Mouse (Mus musculus) urinary bladder, postnatal 4 days (tissue): ENCODE data around the gene Wdr18.

ENCODE experiments used
- DNase-seq, 2 experiments: peaks; one replicate each; pipeline ENCODE4 v3.0.0; 2021 to 2022; ENCODE audit warnings: low spot score in 2 of 2

The Wdr18 gene

GRCm38 (mm10) chr10:79927324-79928029 is 32.5 kb upstream of the Wdr18 start:
- DNase-seq, result no peak

- no peak for DNase-seq
These were observed 31.8 kb upstream of the Wdr18 start for GRCm38 (mm10) chr10:79928030-79928694.

GRCm38 (mm10) chr10:79928907-79929701 is 30.8 kb upstream of the Wdr18 start:
- DNase-seq, result no peak

GRCm38 (mm10) chr10:79929967-79930825 is 29.8 kb upstream of the Wdr18 start:
- no peak for DNase-seq

GRCm38 (mm10) chr10:79930826-79931186 is 29.1 kb upstream of the Wdr18 start:
- DNase-seq, result no peak

GRCm38 (mm10) chr10:79931797-79932196 is 28.2 kb upstream of the Wdr18 start:
- no peak for DNase-seq

- DNase-seq, result peak; percentile 81 to 82
These were observed 27.2 kb upstream of the Wdr18 start for GRCm38 (mm10) chr10:79932736-79933135.

GRCm38 (mm10) chr10:79933145-79933679 is 26.7 kb upstream of the Wdr18 start:
- DNase-seq, result no peak

- DNase-seq, result no peak
These were observed 26.1 kb upstream of the Wdr18 start for GRCm38 (mm10) chr10:79933861-79934260.

GRCm38 (mm10) chr10:79934272-79934721 is 25.7 kb upstream of the Wdr18 start:
- DNase-seq, result peak; percentile 75 to 78

GRCm38 (mm10) chr10:79934794-79935569 is 25.0 kb upstream of the Wdr18 start:
- no peak for DNase-seq

GRCm38 (mm10) chr10:79936284-79936910 is 23.6 kb upstream of the Wdr18 start:
- DNase-seq, result no peak

- peak; percentile 78 for DNase-seq
These were observed 23.0 kb upstream of the Wdr18 start for GRCm38 (mm10) chr10:79936911-79937441.

GRCm38 (mm10) chr10:79937775-79938526 is 22.0 kb upstream of the Wdr18 start:
- no peak for DNase-seq

GRCm38 (mm10) chr10:79940749-79941148 is 19.2 kb upstream of the Wdr18 start:
- DNase-seq, result no peak

GRCm38 (mm10) chr10:79942988-79943387 is 17.0 kb upstream of the Wdr18 start:
- DNase-seq, result no peak

GRCm38 (mm10) chr10:79943471-79943901 is 16.5 kb upstream of the Wdr18 start:
- DNase-seq, result no peak

- peak in 1 of 2 experiments; percentile 53 for DNase-seq
These were observed 14.3 kb upstream of the Wdr18 start for GRCm38 (mm10) chr10:79945507-79946234.
